In the genomic region with DNA sequence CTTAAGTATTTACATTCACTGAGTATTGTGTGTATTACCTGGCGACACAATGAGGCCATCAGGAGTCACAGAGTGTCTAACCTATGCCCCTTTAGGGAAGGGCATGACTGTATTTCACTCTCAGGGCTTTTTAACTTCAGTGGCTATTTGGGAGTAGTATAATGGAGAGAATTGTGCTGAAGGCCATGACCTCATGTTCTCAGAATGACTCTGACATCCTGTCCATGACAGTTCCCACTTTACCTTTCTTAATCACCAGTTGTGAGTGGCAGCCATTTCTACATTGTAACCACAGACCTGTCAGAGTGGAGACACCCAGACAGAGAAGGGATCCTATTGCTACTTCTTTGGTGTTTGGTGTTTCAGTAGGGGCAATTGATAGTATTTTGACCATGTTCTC, we compare ENCODE assay signal across 30 mouse cellular contexts. TPM values are rescaled to one million over a fixed set of nuclear protein-coding genes. Genes with fewer than 3 reads are reported as not detected.
"Had no signal": no experiment of that assay in that cellular context is flagged by ENCODE, and none has a peak within 500 bp of the region (broad histone marks: within the 10 kb centered on the region; RNA-seq: fewer than 3 reads in every experiment).

No protein-coding gene starts in this region.

RNA-seq across cellular contexts. Expression of a gene that starts 0.5 kb away (rescaled TPM):
- total RNA-seq: common myeloid progenitor, adult 5-6 weeks; forebrain, postnatal 0 days; gastrocnemius, adult 18-20 months; gastrocnemius, adult 2 months; gastrocnemius, adult 8-10 months; gastrocnemius, postnatal 10 days; gastrocnemius, postnatal 14 days; gastrocnemius, postnatal 25 days; gastrocnemius, postnatal 36 days; gastrocnemius, postnatal 4 days; granulocyte monocyte progenitor cell, adult 5-6 weeks; heart, adult 18-20 months; heart, adult 2 months; heart, adult 8-10 months had no signal
- polyA plus RNA-seq: cortical plate, adult 2 months; embryonic facial prominence, embryonic 10.5 days; embryonic facial prominence, embryonic 11.5 days; embryonic facial prominence, embryonic 12.5 days; embryonic facial prominence, embryonic 13.5 days; embryonic facial prominence, embryonic 15.5 days; erythroblast, embryonic 14.5 days; forebrain, embryonic 10.5 days; forebrain, embryonic 11.5 days; forebrain, embryonic 12.5 days; forebrain, embryonic 13.5 days; forebrain, embryonic 14.5 days; forebrain, embryonic 15.5 days; forebrain, embryonic 16.5 days; forebrain, postnatal 0 days; frontal cortex, adult 2 months; gonadal fat pad, adult 2 months; heart, adult 2 months had no signal
